Mouse (Mus musculus): ENCODE data around the gene Slc1a7. TPM values are rescaled to one million over a fixed set of nuclear protein-coding genes. Genes with fewer than 3 reads are reported as not detected.

Slc1a7 gene
- total and polyA plus RNA-seq, 2 experiments from 2014 or later = 0.08 to 0.65 TPM

GRCm38 (mm10) chr4:108037027-108037426 lies 68.9 kb downstream of the Slc1a7 start:
- H3K4me1 ChIP-seq (ENCODE audit: control insufficient read depth, insufficient read depth) = peaks cover 2% of the 10 kb centered on the region
- DNase-seq (ENCODE audit: low spot score) (no peak), ATAC-seq (ENCODE audit: insufficient read depth, low read depth) (no peak)
- no peak for TF ChIP-seq EP300 (IDR thresholded peaks at IDR 0.05; ENCODE audit: low read depth)
- no peak overlapping the region for H3K4me2 ChIP-seq (ENCODE audit: low read depth, low read length)
- H3K27ac ChIP-seq (ENCODE audit: low read depth) = no peak overlapping the region
- WGBS = 83% methylated on average over 8 of the region's 8 CpGs
- H3K9me3 ChIP-seq (replicated peaks; ENCODE audit: control insufficient read depth, low read length) = no peaks in the 10 kb centered on the region
- no peak overlapping the region for H3K9ac ChIP-seq (replicated peaks; ENCODE audit: low read depth, low read length)
- no peaks in the 10 kb centered on the region for H3K36me3 ChIP-seq (replicated peaks; ENCODE audit: control insufficient read depth, insufficient read depth, low read length)
- H3K4me3 ChIP-seq (ENCODE audit: low read depth, low read length) = no peak overlapping the region
- H3K27me3 ChIP-seq (ENCODE audit: control insufficient read depth, insufficient read depth, low read length) = peaks cover 21% of the 10 kb centered on the region

GRCm38 (mm10) chr4:108045136-108046107 lies 77.3 kb downstream of the Slc1a7 start:
- no peak overlapping the region for H3K9ac ChIP-seq (replicated peaks; ENCODE audit: low read depth, low read length)
- no peaks in the 10 kb centered on the region for H3K9me3 ChIP-seq (replicated peaks; ENCODE audit: control insufficient read depth, low read length)
- ATAC-seq (ENCODE audit: insufficient read depth, low read depth) (no peak), DNase-seq (ENCODE audit: low spot score) (no peak)
- 0 out of 2 replicates have a peak overlapping the region, but pooled peaks have one; percentile 9 for H3K27ac ChIP-seq (ENCODE audit: low read depth)
- WGBS = 65% methylated on average over 19 of the region's 19 CpGs
- TF ChIP-seq EP300 (IDR thresholded peaks at IDR 0.05; ENCODE audit: low read depth) (no peak), CTCF (IDR thresholded peaks at IDR 0.05; ENCODE audit: low read depth) (no peak)
- H3K4me2 ChIP-seq (ENCODE audit: low read depth, low read length) = no peak overlapping the region
- H3K4me3 ChIP-seq (ENCODE audit: low read depth, low read length) = no peak overlapping the region
- no peaks in the 10 kb centered on the region for H3K27me3 ChIP-seq (ENCODE audit: control insufficient read depth, insufficient read depth, low read length)
- H3K36me3 ChIP-seq (replicated peaks; ENCODE audit: control insufficient read depth, insufficient read depth, low read length) = peaks cover 45% of the 10 kb centered on the region
- H3K4me1 ChIP-seq (ENCODE audit: control insufficient read depth, insufficient read depth) = no peaks in the 10 kb centered on the region

GRCm38 (mm10) chr4:108046136-108046535 lies 78.0 kb downstream of the Slc1a7 start:
- DNase-seq (ENCODE audit: low spot score) (no peak), ATAC-seq (ENCODE audit: insufficient read depth, low read depth) (no peak)
- no peaks in the 10 kb centered on the region for H3K27me3 ChIP-seq (ENCODE audit: control insufficient read depth, insufficient read depth, low read length)
- TF ChIP-seq CTCF (IDR thresholded peaks at IDR 0.05; ENCODE audit: low read depth) = no peak
- no peak for TF ChIP-seq EP300 (IDR thresholded peaks at IDR 0.05; ENCODE audit: low read depth)
- no peak overlapping the region for H3K9ac ChIP-seq (replicated peaks; ENCODE audit: low read depth, low read length)
- WGBS = 66% methylated on average over 8 of the region's 8 CpGs
- peak overlapping the region; percentile 9; the same call in 1 of the 2 replicates for H3K27ac ChIP-seq (ENCODE audit: low read depth)
- H3K9me3 ChIP-seq (replicated peaks; ENCODE audit: control insufficient read depth, low read length) = no peaks in the 10 kb centered on the region
- H3K4me3 ChIP-seq (ENCODE audit: low read depth, low read length) = no peak overlapping the region
- H3K4me1 ChIP-seq (ENCODE audit: control insufficient read depth, insufficient read depth) = no peaks in the 10 kb centered on the region
- H3K36me3 ChIP-seq (replicated peaks; ENCODE audit: control insufficient read depth, insufficient read depth, low read length) = peaks cover 49% of the 10 kb centered on the region
- no peak overlapping the region for H3K4me2 ChIP-seq (ENCODE audit: low read depth, low read length)

DNA sequence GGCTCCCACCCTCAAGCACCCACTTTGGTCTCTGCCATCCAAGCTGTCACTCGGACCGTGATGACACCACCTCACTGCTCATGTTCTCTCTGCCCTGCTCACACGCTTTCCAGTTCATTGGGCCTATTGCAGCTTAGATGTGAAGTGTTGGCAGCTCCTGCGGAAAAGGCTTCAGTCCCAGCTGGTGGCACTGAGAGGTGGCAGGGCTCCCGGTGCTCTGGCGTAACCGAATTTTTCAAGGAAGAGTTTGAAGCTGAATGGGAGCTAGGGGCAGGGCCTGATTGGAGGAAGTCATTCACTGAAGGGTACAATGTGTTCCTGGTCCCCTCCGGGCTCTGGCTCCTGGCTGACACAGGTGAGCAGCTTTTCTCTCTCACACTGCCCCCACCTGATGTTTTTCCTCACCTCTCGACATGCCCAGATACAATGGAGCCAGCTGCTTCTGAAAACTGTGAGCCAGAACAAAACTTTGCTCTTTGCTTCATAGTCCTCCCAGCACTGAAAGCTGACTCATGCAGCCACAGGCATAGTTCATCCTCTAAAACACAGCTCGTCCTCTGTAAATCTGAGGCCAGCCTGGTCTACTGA lies 83.6 kb downstream of the Slc1a7 start:
- no peak for TF ChIP-seq EP300 (IDR thresholded peaks at IDR 0.05; ENCODE audit: low read depth)
- no peak for TF ChIP-seq CTCF (IDR thresholded peaks at IDR 0.05; ENCODE audit: low read depth)
- no peak for DNase-seq (ENCODE audit: low spot score)

DNA sequence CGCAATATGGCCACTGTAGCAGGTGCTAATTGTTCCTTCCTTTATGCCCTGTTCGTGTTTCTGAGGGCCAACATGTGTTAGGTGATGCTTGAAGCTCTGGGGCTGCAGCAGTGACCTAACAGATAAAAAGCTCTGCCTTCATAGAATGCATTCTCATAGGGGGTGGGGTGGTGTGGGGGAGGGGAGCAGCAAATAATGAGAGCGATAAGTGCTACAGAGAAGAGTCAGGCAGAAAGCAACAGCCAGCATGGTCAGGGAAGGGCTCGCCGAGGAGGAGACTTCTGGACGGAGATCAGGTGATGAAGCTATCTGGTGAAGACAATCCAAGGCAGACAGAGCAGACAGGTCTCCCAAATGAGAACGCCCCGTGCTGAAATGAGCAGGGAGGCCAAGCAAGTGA lies 84.5 kb downstream of the Slc1a7 start:
- 50% methylated on average over 8 of the region's 8 CpGs for WGBS
- Histone ChIP-seq H3K9me3 (replicated peaks; ENCODE audit: control insufficient read depth, low read length) (no peaks in the 10 kb centered on the region), H3K27ac (ENCODE audit: low read depth) (no peak overlapping the region), H3K27me3 (ENCODE audit: control insufficient read depth, insufficient read depth, low read length) (no peaks in the 10 kb centered on the region), H3K36me3 (replicated peaks; ENCODE audit: control insufficient read depth, insufficient read depth, low read length) (peaks cover 66% of the 10 kb centered on the region), H3K4me3 (ENCODE audit: low read depth, low read length) (no peak overlapping the region), H3K9ac (replicated peaks; ENCODE audit: low read depth, low read length) (no peak overlapping the region), H3K4me2 (ENCODE audit: low read depth, low read length) (no peak overlapping the region), H3K4me1 (ENCODE audit: control insufficient read depth, insufficient read depth) (no peaks in the 10 kb centered on the region)
- ATAC-seq (ENCODE audit: insufficient read depth, low read depth) = no peak
- TF ChIP-seq CTCF (IDR thresholded peaks at IDR 0.05; ENCODE audit: low read depth) (no peak), EP300 (IDR thresholded peaks at IDR 0.05; ENCODE audit: low read depth) (no peak)
- DNase-seq (ENCODE audit: low spot score) = no peak

More for the DNA sequence above, 83.6 kb downstream of the Slc1a7 start:
- ATAC-seq (ENCODE audit: insufficient read depth, low read depth) = no peak
- no peak overlapping the region for H3K4me3 ChIP-seq (ENCODE audit: low read depth, low read length)
- no peak overlapping the region for H3K9ac ChIP-seq (replicated peaks; ENCODE audit: low read depth, low read length)
- H3K9me3 ChIP-seq (replicated peaks; ENCODE audit: control insufficient read depth, low read length) = no peaks in the 10 kb centered on the region
- H3K27ac ChIP-seq (ENCODE audit: low read depth) = no peak overlapping the region
- no peaks in the 10 kb centered on the region for H3K4me1 ChIP-seq (ENCODE audit: control insufficient read depth, insufficient read depth)
- H3K36me3 ChIP-seq (replicated peaks; ENCODE audit: control insufficient read depth, insufficient read depth, low read length) = peaks cover 74% of the 10 kb centered on the region
- H3K4me2 ChIP-seq (ENCODE audit: low read depth, low read length) = no peak overlapping the region
- no peaks in the 10 kb centered on the region for H3K27me3 ChIP-seq (ENCODE audit: control insufficient read depth, insufficient read depth, low read length)
- WGBS = 64% methylated on average over 10 of the region's 10 CpGs

Data from heart, postnatal 0 days (tissue).